Mouse (Mus musculus) midbrain, embryonic 14.5 days (tissue): ENCODE data around the gene Arsa. TPM values are rescaled to one million over a fixed set of nuclear protein-coding genes. Genes with fewer than 3 reads are reported as not detected.
"Not testable (repeated sequence)": the region's sequence is repeated elsewhere in the genome, so short reads cannot be mapped to it uniquely, and the experiment has no call there.

Source experiments
- ATAC-seq: fragments of 200-750 bp; cut with Nextera tagmentation; 2 replicates; pipeline ENCODE4 v1.8.0; 2017; ENCODE audit warnings: moderate number of reproducible peaks, moderate library complexity; ENCODE audit not compliant: low FRiP score, low TSS enrichment
- DNase-seq: peaks from one replicate; pipeline ENCODE4 v3.0.0-alpha.2; 2015
- H3K27ac ChIP-seq: fragments of 300-500 bp; sonication (generic); replicated peaks from 2 replicates; pipeline ENCODE4 v1.5.1; 2014; ENCODE audit warnings: mild to moderate bottlenecking, low read depth, low read length, moderate library complexity
- H3K27me3 ChIP-seq: fragments of 300-500 bp; sonication (generic); 2 replicates; pipeline ENCODE4 v1.6.1; 2014; ENCODE audit warnings: low read length, control low read depth, mixed read lengths; ENCODE audit not compliant: control insufficient read depth, insufficient read depth
- H3K36me3 ChIP-seq: fragments of 300-500 bp; sonication (generic); 2 replicates; pipeline ENCODE4 v1.6.1; 2014; ENCODE audit warnings: low read length, control low read depth; ENCODE audit not compliant: control insufficient read depth, insufficient read depth
- H3K4me1 ChIP-seq: fragments of 300-500 bp; sonication (generic); 2 replicates; pipeline ENCODE4 v1.6.1; 2014; ENCODE audit warnings: mild to moderate bottlenecking, antibody characterized with exemption, low read length, control low read depth; ENCODE audit not compliant: control insufficient read depth, insufficient read depth
- H3K4me2 ChIP-seq: fragments of 300-500 bp; sonication (generic); 2 replicates; pipeline ENCODE4 v1.6.1; 2014; ENCODE audit warnings: mild to moderate bottlenecking, low read length, moderate library complexity
- H3K4me3 ChIP-seq: fragments of 300-500 bp; sonication (generic); replicated peaks from 2 replicates; pipeline ENCODE4 v1.5.1; 2014; ENCODE audit warnings: low read depth, low read length
- H3K9ac ChIP-seq: fragments of 300-500 bp; sonication (generic); replicated peaks from 2 replicates; pipeline ENCODE4 v1.6.1; 2014; ENCODE audit warnings: mild to moderate bottlenecking, low read length, moderate library complexity
- H3K9me3 ChIP-seq: fragments of 300-500 bp; sonication (generic); 2 replicates; pipeline ENCODE4 v1.6.1; 2016; ENCODE audit warnings: low read length, control low read depth, mixed read lengths; ENCODE audit not compliant: control insufficient read depth
- WGBS: fragments of 180-500 bp; shearing (Covaris S2); extraction: QIAGEN DNeasy Blood & Tissue Kit; methylation state at CpG from one replicate; pipeline ENCODE4 v1.1.7; 2014; 5-methylcytosine and 5-hydroxymethylcytosine counted together
- polyA plus RNA-seq: library from polyadenylated mRNA; unstranded; fragments of >200 nt; fragmentation: Nextera tagmentation; extraction: Ambion mirVana; gene quantifications from 2 replicates; pipeline ENCODE4 v1.2.1, GENCODE M21; 2014

Gene Arsa
- polyA plus RNA-seq, 1 experiment from 2014 or later: 16.0 TPM

DNA sequence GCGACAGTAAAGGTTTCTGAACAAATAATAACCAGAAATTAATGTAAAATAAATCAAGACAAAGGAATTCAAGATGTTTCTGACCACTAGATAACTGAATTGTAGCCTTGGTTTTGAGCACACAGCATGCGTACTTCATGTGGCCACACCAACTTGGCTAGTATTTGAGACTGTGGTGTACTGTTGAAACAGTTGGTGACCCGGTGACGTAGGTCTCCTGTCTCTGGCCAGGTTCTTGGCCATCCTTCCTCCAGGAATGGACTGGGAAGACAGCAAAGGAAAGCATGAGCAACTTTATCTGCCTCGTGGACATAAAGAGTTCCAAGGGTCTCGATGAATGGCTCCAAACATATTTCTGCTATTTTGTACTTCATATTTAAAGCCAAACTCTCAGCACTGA lies 45.4 kb downstream of the Arsa start:
- 98% methylated on average over 6 of the region's 6 CpGs for WGBS
- Histone ChIP-seq H3K9ac (no peak overlapping the region), H3K36me3 (peaks cover 11% of the 10 kb centered on the region), H3K9me3 (no peaks in the 10 kb centered on the region), H3K27me3 (no peaks in the 10 kb centered on the region), H3K4me2 (no peak overlapping the region), H3K27ac (no peak overlapping the region), H3K4me3 (no peak overlapping the region), H3K4me1 (peaks cover 7% of the 10 kb centered on the region; the same call in 1 of the 2 replicates)
- ATAC-seq (no peak), DNase-seq (no peak)

- Histone ChIP-seq H3K27me3 (no peaks in the 10 kb centered on the region), H3K4me3 (no peak overlapping the region), H3K4me1 (peaks cover 7% of the 10 kb centered on the region; the same call in 1 of the 2 replicates), H3K4me2 (no peak overlapping the region), H3K9ac (no peak overlapping the region), H3K9me3 (no peaks in the 10 kb centered on the region), H3K36me3 (peaks cover 17% of the 10 kb centered on the region), H3K27ac (no peak overlapping the region)
- no peak for ATAC-seq
- DNase-seq: no peak
- WGBS: 85% methylated on average over 3 of the region's 3 CpGs
These were observed 46.0 kb downstream of the Arsa start for GRCm38 (mm10) chr15:89431271-89431670.

GRCm38 (mm10) chr15:89430771-89431170 lies 46.5 kb downstream of the Arsa start:
- Histone ChIP-seq H3K4me2 (peak overlapping the region; percentile 97; the same call in 1 of the 2 replicates), H3K36me3 (peaks cover 22% of the 10 kb centered on the region)
- 90% methylated on average over 6 of the region's 9 CpGs for WGBS
- H3K4me1 ChIP-seq, H3K4me3 ChIP-seq, H3K9ac ChIP-seq, H3K27ac ChIP-seq, ATAC-seq, H3K27me3 ChIP-seq, H3K9me3 ChIP-seq, DNase-seq: not testable (repeated sequence)

GRCm38 (mm10) chr15:89430341-89430740 lies 46.9 kb downstream of the Arsa start:
- H3K27me3 ChIP-seq: no peaks in the 10 kb centered on the region
- peak overlapping the region; percentile 84 for H3K4me3 ChIP-seq
- H3K9ac ChIP-seq: peak overlapping the region; percentile 79; the same call in 1 of the 2 replicates
- H3K4me2 ChIP-seq: peak overlapping the region; percentile 97
- peaks cover 25% of the 10 kb centered on the region for H3K36me3 ChIP-seq
- no peaks in the 10 kb centered on the region for H3K9me3 ChIP-seq
- peaks cover 7% of the 10 kb centered on the region; the same call in 1 of the 2 replicates for H3K4me1 ChIP-seq
- WGBS: 47% methylated on average over 6 of the region's 6 CpGs
- DNase-seq: peak; percentile 29
- no peak for ATAC-seq
- peak overlapping the region; percentile 96 for H3K27ac ChIP-seq

GRCm38 (mm10) chr15:89429352-89430221 lies 47.6 kb downstream of the Arsa start, which contains the start of the genes C730034F03Rik, Gm44502 and Chkb:
C730034F03Rik (plus strand) TSS chr15:89429589.
Gm44502 (minus strand) TSS chr15:89429696.
Chkb (minus strand) TSS chr15:89429908.
- H3K36me3 ChIP-seq: peaks cover 26% of the 10 kb centered on the region
- whole genome bisulfite sequencing: under 1% methylated on average over 70 of the region's 70 CpGs
- H3K4me3 ChIP-seq: peak within 1 kb of the TSS; percentile 84
- peak within 1 kb of the TSS; percentile 79 for H3K9ac ChIP-seq
- ATAC-seq (peak; percentile 93), DNase-seq (peak; percentile 96)
- peak within 1 kb of the TSS; percentile 97 for H3K4me2 ChIP-seq
- no peaks in the 10 kb centered on the region for H3K9me3 ChIP-seq
- H3K4me1 ChIP-seq: peaks cover 7% of the 10 kb centered on the region; the same call in 1 of the 2 replicates
- no peaks in the 10 kb centered on the region for H3K27me3 ChIP-seq
- H3K27ac ChIP-seq: peak within 1 kb of the TSS; percentile 96

GRCm38 (mm10) chr15:89428821-89429351 lies 48.3 kb downstream of the Arsa start:
- Histone ChIP-seq H3K9ac (peak overlapping the region; percentile 79), H3K4me3 (peak overlapping the region; percentile 84), H3K27me3 (no peaks in the 10 kb centered on the region), H3K4me1 (peaks cover 7% of the 10 kb centered on the region; the same call in 1 of the 2 replicates), H3K9me3 (no peaks in the 10 kb centered on the region), H3K36me3 (peaks cover 29% of the 10 kb centered on the region), H3K27ac (peak overlapping the region; percentile 96), H3K4me2 (peak overlapping the region; percentile 97)
- WGBS: 5% methylated on average over 22 of the region's 22 CpGs
- DNase-seq (no peak), ATAC-seq (peak; percentile 55)

DNA sequence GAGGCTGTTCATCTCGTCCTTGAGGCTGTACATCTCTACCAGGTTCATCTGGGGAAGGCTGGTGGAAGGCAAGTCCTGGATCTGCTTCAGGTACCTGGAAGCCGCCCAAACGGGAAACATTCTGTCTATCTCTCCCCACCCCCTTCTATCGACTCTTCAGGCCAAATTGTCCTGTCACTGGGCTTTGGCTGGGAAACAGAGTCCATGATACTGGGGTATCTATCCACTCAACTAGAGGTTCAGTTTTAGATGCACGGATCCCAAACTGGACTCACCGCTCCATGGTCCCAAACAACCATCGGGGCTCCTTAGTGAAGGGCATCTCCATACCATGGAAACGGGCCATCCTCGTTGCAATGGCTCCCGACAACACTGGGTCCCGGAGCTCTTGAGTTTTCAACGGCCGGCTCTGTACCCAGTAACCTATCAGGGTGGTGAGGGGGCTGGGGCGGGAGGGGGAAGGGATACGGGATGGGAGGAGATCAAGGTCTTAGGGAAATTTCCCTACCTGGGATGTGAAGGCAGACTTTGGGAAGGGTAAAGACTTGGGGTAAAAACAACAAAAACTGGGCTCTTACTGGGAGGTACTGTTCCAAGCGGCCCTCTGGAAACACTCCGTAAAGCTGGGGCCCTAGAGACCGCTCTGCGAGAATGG lies 49.0 kb downstream of the Arsa start:
- Histone ChIP-seq H3K4me2 (peak overlapping the region; percentile 97), H3K4me3 (peak overlapping the region; percentile 84), H3K9me3 (no peaks in the 10 kb centered on the region), H3K4me1 (peaks cover 7% of the 10 kb centered on the region; the same call in 1 of the 2 replicates), H3K9ac (peak overlapping the region; percentile 79), H3K27me3 (no peaks in the 10 kb centered on the region), H3K27ac (no peak overlapping the region), H3K36me3 (peaks cover 30% of the 10 kb centered on the region)
- 84% methylated on average over 19 of the region's 19 CpGs for WGBS
- DNase-seq: no peak
- no peak for ATAC-seq

DNA sequence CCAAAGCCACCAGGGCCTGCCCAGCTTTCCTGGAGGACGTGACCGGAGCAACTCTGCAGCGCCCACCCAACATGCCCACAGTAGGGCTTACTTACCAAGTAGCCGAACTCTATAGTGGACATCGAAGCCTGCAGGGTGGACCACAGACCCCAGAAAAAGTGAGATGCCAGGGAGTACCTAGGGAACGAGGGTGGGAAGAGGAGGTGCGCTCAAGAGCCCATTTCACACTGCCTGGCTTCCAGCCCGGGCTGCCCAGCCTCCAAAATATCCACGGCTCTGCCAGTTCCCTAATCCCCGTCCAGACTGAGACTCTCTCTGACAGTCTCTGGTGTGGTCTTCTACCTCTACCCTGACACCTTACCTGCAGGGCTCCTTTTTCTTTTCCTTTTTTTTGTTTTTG lies 50.5 kb downstream of the Arsa start:
- Histone ChIP-seq H3K9ac (no peak overlapping the region), H3K27me3 (no peaks in the 10 kb centered on the region), H3K4me1 (peaks cover 7% of the 10 kb centered on the region; the same call in 1 of the 2 replicates), H3K4me3 (no peak overlapping the region), H3K36me3 (peaks cover 34% of the 10 kb centered on the region), H3K9me3 (no peaks in the 10 kb centered on the region), H3K27ac (no peak overlapping the region), H3K4me2 (no peak overlapping the region)
- DNase-seq (no peak), ATAC-seq (no peak)
- WGBS: 91% methylated on average over 10 of the region's 10 CpGs
